Mouse (Mus musculus) heart, embryonic 16.5 days (tissue): Measurements from ENCODE around the gene Daxx. TPM values are rescaled to one million over a fixed set of nuclear protein-coding genes. Genes with fewer than 3 reads are reported as not detected.
"Not testable (repeated sequence)": the region's sequence is repeated elsewhere in the genome, so short reads cannot be mapped to it uniquely, and the experiment has no call there.

Experiments used
- ATAC-seq: fragments of 200-750 bp; cut with Nextera tagmentation; replicated peaks from 2 replicates; pipeline ENCODE4 v1.8.0; 2017; ENCODE audit warnings: moderate number of reproducible peaks; ENCODE audit not compliant: insufficient read depth, low FRiP score; ENCODE audit errors: extremely low read depth
- H3K27ac ChIP-seq: fragments of 300-500 bp; sonication (generic); 2 replicates; pipeline ENCODE4 v1.5.1; 2014; ENCODE audit warnings: mild to moderate bottlenecking, low read length, control low read depth, moderate library complexity
- H3K27me3 ChIP-seq: fragments of 300-500 bp; sonication (generic); 2 replicates; pipeline ENCODE4 v1.6.1; 2014; ENCODE audit warnings: low read length, mixed read lengths; ENCODE audit not compliant: control insufficient read depth, insufficient read depth
- H3K36me3 ChIP-seq: fragments of 300-500 bp; sonication (generic); 2 replicates; pipeline ENCODE4 v1.6.1; 2014; ENCODE audit not compliant: control insufficient read depth, insufficient read depth
- H3K4me1 ChIP-seq: fragments of 300-500 bp; sonication (generic); 2 replicates; pipeline ENCODE4 v1.6.1; 2014; ENCODE audit warnings: low read length, mixed read lengths; ENCODE audit not compliant: control insufficient read depth, insufficient read depth
- H3K4me2 ChIP-seq: fragments of 300-500 bp; sonication (generic); 2 replicates; pipeline ENCODE4 v1.6.1; 2014; ENCODE audit warnings: low read depth, mild to moderate bottlenecking, control low read depth, low read length
- H3K4me3 ChIP-seq: fragments of 300-500 bp; sonication (generic); 2 replicates; pipeline ENCODE4 v1.5.1; 2014; ENCODE audit warnings: mild to moderate bottlenecking, control low read depth, low read length
- H3K9ac ChIP-seq: fragments of 300-500 bp; sonication (generic); 2 replicates; pipeline ENCODE4 v1.6.1; 2014; ENCODE audit warnings: low read length, control low read depth
- H3K9me3 ChIP-seq: fragments of 300-500 bp; sonication (generic); replicated peaks from 2 replicates; pipeline ENCODE4 v1.6.1; 2016; ENCODE audit warnings: low read length; ENCODE audit not compliant: control insufficient read depth
- WGBS: fragments of 180-500 bp; shearing (Covaris S2); extraction: QIAGEN DNeasy Blood & Tissue Kit; methylation state at CpG from one replicate; pipeline ENCODE4 v1.1.7; 2014; 5-methylcytosine and 5-hydroxymethylcytosine counted together
- polyA plus RNA-seq: library from polyadenylated mRNA; unstranded; fragments of >200 nt; fragmentation: Nextera tagmentation; extraction: Ambion mirVana; gene quantifications from 2 replicates; pipeline ENCODE4 v1.2.1, GENCODE M21; 2015

Daxx gene
- polyA plus RNA-seq = 34.8 and 39.4 TPM in 2 replicates

- H3K4me2 ChIP-seq = peak within 1 kb of the TSS; percentile 94
- WGBS = under 1% methylated on average over 68 of the region's 68 CpGs
- peaks cover 30% of the 10 kb centered on the region for H3K36me3 ChIP-seq
- peak within 1 kb of the TSS; percentile 77 for H3K4me3 ChIP-seq
- no peaks in the 10 kb centered on the region for H3K27me3 ChIP-seq
- peak within 1 kb of the TSS; percentile 90 for H3K9ac ChIP-seq
- H3K4me1 ChIP-seq = peaks cover 7% of the 10 kb centered on the region
- H3K27ac ChIP-seq = peak within 1 kb of the TSS; percentile 89
- no peaks in the 10 kb centered on the region for H3K9me3 ChIP-seq
- peak; percentile 96 for ATAC-seq
Observed at GRCm38 (mm10) chr17:33909077-33909868, at the start of gene Daxx. Gene Daxx (plus strand): TSS chr17:33909414.

- ATAC-seq = no peak
Observed at GRCm38 (mm10) chr17:33865330-33866030, 43.7 kb upstream of the Daxx start.

GRCm38 (mm10) chr17:33873537-33873936 lies 35.7 kb upstream of the Daxx start, which contains the start of gene Gm7029:
Gene Gm7029 (plus strand): TSS chr17:33873837.
- not testable (repeated sequence) for H3K27me3 ChIP-seq, ATAC-seq, H3K4me2 ChIP-seq, H3K4me1 ChIP-seq, H3K9me3 ChIP-seq, H3K4me3 ChIP-seq, H3K9ac ChIP-seq, H3K36me3 ChIP-seq, H3K27ac ChIP-seq
- WGBS = 78% methylated on average over 4 of the region's 12 CpGs

More at GRCm38 (mm10) chr17:33865330-33866030, 43.7 kb upstream of the Daxx start:
- 0 out of 2 replicates have a peak, but pooled peaks cover 2% of the 10 kb centered on the region for H3K4me1 ChIP-seq
- no peaks in the 10 kb centered on the region for H3K36me3 ChIP-seq
- H3K27ac ChIP-seq = no peak overlapping the region
- H3K9ac ChIP-seq = no peak overlapping the region
- H3K4me2 ChIP-seq = peak overlapping the region; percentile 37; the same call in 1 of the 2 replicates
- WGBS = 23% methylated on average over 8 of the region's 9 CpGs
- no peaks in the 10 kb centered on the region for H3K9me3 ChIP-seq
- H3K4me3 ChIP-seq = no peak overlapping the region
- no peaks in the 10 kb centered on the region for H3K27me3 ChIP-seq

- no peak overlapping the region for H3K4me2 ChIP-seq
- H3K4me3 ChIP-seq = no peak overlapping the region
- H3K27me3 ChIP-seq = no peaks in the 10 kb centered on the region
- H3K4me1 ChIP-seq = no peaks in the 10 kb centered on the region
- H3K27ac ChIP-seq = no peak overlapping the region
- WGBS = 85% methylated on average over 11 of the region's 11 CpGs
- H3K9ac ChIP-seq = no peak overlapping the region
- no peaks in the 10 kb centered on the region for H3K9me3 ChIP-seq
- peaks cover 4% of the 10 kb centered on the region; the same call in 1 of the 2 replicates for H3K36me3 ChIP-seq
- no peak for ATAC-seq
Observed at GRCm38 (mm10) chr17:33874411-33874810, 34.8 kb upstream of the Daxx start.

GRCm38 (mm10) chr17:33875797-33876196 lies 33.4 kb upstream of the Daxx start:
- not testable (repeated sequence) for H3K9ac ChIP-seq, H3K4me1 ChIP-seq, ATAC-seq, H3K36me3 ChIP-seq, H3K27ac ChIP-seq, H3K27me3 ChIP-seq, H3K9me3 ChIP-seq, H3K4me2 ChIP-seq, H3K4me3 ChIP-seq
- WGBS = 81% methylated on average over 5 of the region's 5 CpGs

GRCm38 (mm10) chr17:33884320-33884719 lies 24.9 kb upstream of the Daxx start:
- not testable (repeated sequence) for H3K9ac ChIP-seq, H3K27ac ChIP-seq
- WGBS = 86% methylated on average over 10 of the region's 11 CpGs

GRCm38 (mm10) chr17:33887802-33888201 lies 21.4 kb upstream of the Daxx start:
- not testable (repeated sequence) for H3K36me3 ChIP-seq, H3K27me3 ChIP-seq, H3K4me2 ChIP-seq, H3K4me3 ChIP-seq, ATAC-seq, H3K9me3 ChIP-seq, H3K9ac ChIP-seq, H3K27ac ChIP-seq
- 41% methylated on average over 2 of the region's 2 CpGs for WGBS
- H3K4me1 ChIP-seq = peaks cover 10% of the 10 kb centered on the region

More at GRCm38 (mm10) chr17:33884320-33884719, 24.9 kb upstream of the Daxx start:
- H3K36me3 ChIP-seq, H3K9me3 ChIP-seq, H3K4me3 ChIP-seq, H3K4me1 ChIP-seq, ATAC-seq, H3K27me3 ChIP-seq, H3K4me2 ChIP-seq: not testable (repeated sequence)

GRCm38 (mm10) chr17:33888230-33888629 lies 21.0 kb upstream of the Daxx start:
- H3K9ac ChIP-seq, H3K36me3 ChIP-seq, ATAC-seq, H3K27me3 ChIP-seq, H3K4me2 ChIP-seq, H3K9me3 ChIP-seq, H3K27ac ChIP-seq, H3K4me3 ChIP-seq: not testable (repeated sequence)
- peaks cover 10% of the 10 kb centered on the region for H3K4me1 ChIP-seq
